Mouse (Mus musculus): ENCODE results near the gene Kcnc3.

Gene Kcnc3

GRCm38 (mm10) chr7:44590402-44591347 is at the start of gene Kcnc3:
Gene Kcnc3, plus strand, starts transcription at chr7:44590664.
- peak; percentile 90 for DNase-seq

GRCm38 (mm10) chr7:44542555-44542954 is 47.9 kb upstream of the Kcnc3 start:
- DNase-seq: no peak

DNA sequence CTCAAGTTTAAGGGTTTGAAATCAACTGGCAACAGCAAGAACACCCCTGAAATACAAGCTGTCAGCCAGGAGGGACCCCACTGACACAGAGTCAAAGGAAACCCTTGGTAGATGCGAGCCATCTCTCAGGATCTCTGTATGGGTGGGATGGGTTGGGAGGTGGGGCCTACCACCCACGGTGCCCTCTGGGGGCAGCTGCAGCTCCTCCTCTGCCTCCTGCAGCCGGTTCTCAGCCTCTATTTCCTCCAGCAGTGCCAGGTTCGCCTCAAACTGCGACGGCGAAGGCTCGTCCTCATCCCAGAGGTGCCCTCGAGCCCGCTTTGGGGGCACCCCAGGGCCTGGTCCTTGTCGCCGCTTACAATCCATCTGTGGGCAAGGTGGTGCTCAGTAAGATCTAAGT is 47.4 kb upstream of the Kcnc3 start:
- DNase-seq: no peak

- DNase-seq: no peak
Observed at GRCm38 (mm10) chr7:44546274-44546673, 44.2 kb upstream of the Kcnc3 start.

- DNase-seq: no peak
Observed at GRCm38 (mm10) chr7:44547041-44547440, 43.4 kb upstream of the Kcnc3 start.

- DNase-seq: no peak
Observed at GRCm38 (mm10) chr7:44547725-44548124, 42.7 kb upstream of the Kcnc3 start.

DNA sequence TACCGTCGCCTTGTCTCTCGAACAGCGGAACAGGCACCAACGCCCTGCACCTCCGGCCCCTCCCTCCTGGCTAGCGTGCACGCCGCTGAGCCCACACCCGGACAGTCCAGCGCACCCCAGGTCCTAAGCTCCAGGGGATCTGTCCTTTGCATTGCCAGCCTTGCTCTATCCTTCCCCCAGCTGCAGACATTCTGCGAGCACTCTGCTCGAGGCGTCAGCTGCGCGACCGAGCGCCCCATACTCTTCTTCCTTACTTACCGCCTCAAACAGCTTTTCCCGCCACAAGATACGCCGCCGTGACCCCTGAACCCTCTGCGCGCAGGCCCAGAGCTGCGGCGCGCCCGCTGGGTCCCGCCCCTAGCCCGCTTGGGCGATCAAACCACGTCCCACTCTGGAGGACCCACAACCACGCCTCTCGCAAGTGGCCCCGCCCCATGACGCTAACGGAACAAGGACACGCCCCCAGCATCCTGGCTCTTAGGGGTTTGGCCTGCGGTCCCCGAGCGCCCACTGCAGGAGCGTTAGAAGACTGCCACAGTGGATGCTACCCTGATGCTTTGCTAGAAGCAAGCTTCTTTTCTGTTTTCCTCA is 41.9 kb upstream of the Kcnc3 start, which contains the start of gene Pold1:
Gene Pold1, minus strand, starts transcription at position 353 of the 591 bp plus-strand sequence.
- peak; percentile 100 for DNase-seq

GRCm38 (mm10) chr7:44549621-44550408 is 40.6 kb upstream of the Kcnc3 start:
- DNase-seq: no peak

DNA sequence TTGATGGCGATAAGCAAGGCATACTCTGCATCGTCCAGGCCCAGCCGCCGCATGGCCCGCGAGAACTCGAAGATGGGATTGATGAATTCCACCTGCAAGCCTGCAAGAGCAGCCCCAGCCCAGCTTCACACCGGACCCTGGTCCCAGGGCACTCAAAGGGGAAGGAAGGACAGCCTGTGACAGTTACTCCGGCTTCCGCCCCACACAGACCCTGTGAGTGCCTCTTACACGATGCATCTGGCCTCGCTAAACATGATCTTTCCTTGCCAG is 40.1 kb upstream of the Kcnc3 start:
- DNase-seq: no peak

- no peak for DNase-seq
Observed at GRCm38 (mm10) chr7:44551301-44551700, 39.2 kb upstream of the Kcnc3 start.

- DNase-seq: no peak
Observed at GRCm38 (mm10) chr7:44551731-44552130, 38.7 kb upstream of the Kcnc3 start.

GRCm38 (mm10) chr7:44552141-44552908 is 38.1 kb upstream of the Kcnc3 start:
- no peak for DNase-seq

GRCm38 (mm10) chr7:44553196-44553764 is 37.2 kb upstream of the Kcnc3 start:
- peak; percentile 75 for DNase-seq

- peak; percentile 96 for DNase-seq
Observed at GRCm38 (mm10) chr7:44553826-44554225, 36.6 kb upstream of the Kcnc3 start, which contains the start of gene Nr1h2. Gene Nr1h2, minus strand, starts transcription at chr7:44553951.

GRCm38 (mm10) chr7:44557629-44558028 is 32.8 kb upstream of the Kcnc3 start:
- no peak for DNase-seq

DNA sequence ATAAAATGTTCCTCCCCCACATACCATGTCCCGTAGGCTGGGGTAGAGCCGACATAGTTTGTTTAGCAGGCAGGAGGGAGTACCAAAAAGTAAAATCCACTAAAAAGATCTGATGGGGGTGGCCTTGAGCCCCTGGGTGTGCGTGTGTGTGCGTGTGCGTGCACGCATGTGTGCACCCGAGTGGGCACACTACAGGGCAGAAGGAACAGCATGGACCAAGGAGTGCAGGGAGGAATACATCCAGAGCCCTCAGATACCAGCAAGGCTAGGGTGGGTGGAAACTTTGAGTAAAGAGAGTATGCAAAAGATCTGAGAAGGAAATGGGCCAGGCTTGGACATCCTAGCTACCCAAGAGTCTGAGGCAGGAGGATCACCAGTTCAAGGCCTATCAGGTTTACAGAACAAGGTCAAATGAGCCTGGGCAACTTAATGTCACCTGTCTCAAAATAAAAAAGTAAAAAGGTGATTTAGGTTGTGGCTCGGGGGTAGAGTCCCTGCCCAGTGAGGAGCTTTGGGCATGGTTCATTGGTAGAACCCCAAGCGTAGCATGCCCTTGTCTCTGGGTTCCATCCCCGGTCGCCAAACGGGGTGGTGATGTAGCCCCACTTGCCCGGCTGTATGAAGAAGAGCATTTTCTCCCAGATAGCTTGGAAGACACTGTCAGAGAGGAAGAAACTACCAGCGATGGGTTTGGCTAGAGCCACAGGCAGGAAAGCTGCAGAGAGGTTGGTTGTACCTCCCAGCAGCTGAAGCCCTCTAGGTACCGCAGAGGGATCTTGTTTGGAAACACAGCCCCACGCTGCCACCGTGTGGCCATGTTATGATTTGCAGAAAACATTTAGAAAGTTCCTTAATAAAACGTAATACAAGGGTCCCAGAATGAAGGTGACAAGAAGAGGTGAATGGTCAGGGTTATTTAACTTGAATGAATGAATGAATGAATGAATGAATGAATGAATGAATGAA is 29.7 kb upstream of the Kcnc3 start:
- peak; percentile 86 for DNase-seq

GRCm38 (mm10) chr7:44563284-44563683 is 27.2 kb upstream of the Kcnc3 start:
- no peak for DNase-seq

- no peak for DNase-seq
Observed at GRCm38 (mm10) chr7:44564486-44564885, 26.0 kb upstream of the Kcnc3 start.

GRCm38 (mm10) chr7:44565414-44565813 is 25.1 kb upstream of the Kcnc3 start:
- no peak for DNase-seq

- DNase-seq: no peak
Observed at GRCm38 (mm10) chr7:44568803-44569202, 21.7 kb upstream of the Kcnc3 start.

GRCm38 (mm10) chr7:44570989-44571388 is 19.5 kb upstream of the Kcnc3 start:
- DNase-seq: no peak

Data from kidney, adult 18-20 months (tissue).